ENCODE assay signal across 21 mouse cellular contexts in genomic region chr9:111039966-111040365, GRCm38 (mm10). TPM values are rescaled to one million over a fixed set of nuclear protein-coding genes. Genes with fewer than 3 reads are reported as not detected.
DNase-seq lines count a peak whose midpoint lies in the region; ATAC-seq and TF ChIP-seq lines count a peak whose summit lies in the region.
"Had no signal": no experiment of that assay in that cellular context is flagged by ENCODE, and none has a peak within 500 bp of the region (broad histone marks: within the 10 kb centered on the region; RNA-seq: fewer than 3 reads in every experiment).

No protein-coding gene starts in this region.

- DNase-seq in adrenal gland, adult (ENCODE audit: inconsistent age in 2 of 2, low spot score in 1 of 2): peak; percentile 50 to 74
- no peak for DNase-seq in adrenal gland, postnatal 4 days (ENCODE audit: low spot score in 2 of 2)
- DNase-seq in heart, postnatal 4 days: peak; percentile 52
- no peak for DNase-seq in heart, embryonic 10.5 days (ENCODE audit: low spot score)
- no peak for DNase-seq in liver, postnatal 0 days
- DNase-seq in testis, postnatal 10 days (ENCODE audit: low spot score): peak; percentile 67
- DNase-seq in testis, postnatal 14 days (ENCODE audit: low spot score): no peak
- DNase-seq: cerebellum, postnatal 36 days; heart, adult 11 months; layer of hippocampus, postnatal 36 days; retina, postnatal 1 day; thymus, adult 18-20 months had no signal

- TF ChIP-seq CTCF in liver, postnatal 0 days (IDR thresholded peaks at IDR 0.05; ENCODE audit: low read depth): no peak

- no peak for ATAC-seq in liver, postnatal 0 days
- no peak for ATAC-seq in liver, embryonic 12.5 days
- ATAC-seq: CD4-positive, CD25-positive, alpha-beta regulatory T cell, adult 4 months; forebrain, embryonic 13.5 days had no signal

- TF ChIP-seq EP300 in liver, postnatal 0 days (IDR thresholded peaks at IDR 0.05; ENCODE audit: low read depth): no peak

- no peaks in the 10 kb centered on the region for H3K4me1 ChIP-seq in heart, embryonic 10.5 days
- H3K4me1 ChIP-seq in liver, postnatal 0 days (ENCODE audit: insufficient read depth): 0 out of 2 replicates have a peak, but pooled peaks cover 2% of the 10 kb centered on the region
- H3K4me1 ChIP-seq in liver, embryonic 12.5 days: no peaks in the 10 kb centered on the region
- H3K4me1 ChIP-seq: forebrain, embryonic 13.5 days; heart, embryonic 15.5 days; neural tube, embryonic 12.5 days had no signal

- no peaks in the 10 kb centered on the region for H3K36me3 ChIP-seq in heart, embryonic 10.5 days
- 0 out of 2 replicates have a peak, but pooled peaks cover 4% of the 10 kb centered on the region for H3K36me3 ChIP-seq in liver, postnatal 0 days (replicated peaks; ENCODE audit: insufficient read depth, low read length)
- no peaks in the 10 kb centered on the region for H3K36me3 ChIP-seq in liver, embryonic 12.5 days
- H3K36me3 ChIP-seq: G1E; heart, embryonic 15.5 days; neural tube, embryonic 12.5 days had no signal

- H3K4me2 ChIP-seq in liver, postnatal 0 days (ENCODE audit: low read depth, low read length): no peak overlapping the region
- H3K4me2 ChIP-seq in liver, embryonic 12.5 days: no peak overlapping the region
- H3K4me2 ChIP-seq: forebrain, embryonic 13.5 days; heart, embryonic 15.5 days; midbrain, embryonic 11.5 days; neural tube, embryonic 12.5 days had no signal

- H3K9ac ChIP-seq in liver, postnatal 0 days (replicated peaks): no peak overlapping the region
- no peak overlapping the region for H3K9ac ChIP-seq in liver, embryonic 12.5 days
- H3K9ac ChIP-seq: forebrain, embryonic 13.5 days; heart, embryonic 15.5 days; neural tube, embryonic 12.5 days had no signal

- no peaks in the 10 kb centered on the region for H3K9me3 ChIP-seq in heart, embryonic 10.5 days
- H3K9me3 ChIP-seq in liver, postnatal 0 days (ENCODE audit: low read length): no peaks in the 10 kb centered on the region
- H3K9me3 ChIP-seq in liver, embryonic 12.5 days (replicated peaks): no peaks in the 10 kb centered on the region
- H3K9me3 ChIP-seq: forebrain, embryonic 13.5 days; G1E; heart, embryonic 15.5 days; neural tube, embryonic 12.5 days had no signal

- 65% methylated on average over 4 of the region's 4 CpGs for WGBS in heart, embryonic 10.5 days
- WGBS in liver, postnatal 0 days (ENCODE audit: insufficient replicate concordance): 64% methylated on average over 4 of the region's 4 CpGs
- 62% methylated on average over 4 of the region's 4 CpGs for WGBS in liver, embryonic 12.5 days (ENCODE audit: insufficient replicate concordance)

- no peak overlapping the region for H3K27ac ChIP-seq in heart, embryonic 10.5 days
- H3K27ac ChIP-seq in liver, postnatal 0 days (ENCODE audit: low read depth): 0 out of 2 replicates have a peak overlapping the region, but pooled peaks have one; percentile 11
- H3K27ac ChIP-seq in liver, embryonic 12.5 days: no peak overlapping the region
- H3K27ac ChIP-seq: forebrain, embryonic 13.5 days; heart, embryonic 15.5 days; neural tube, embryonic 12.5 days had no signal

- no peak overlapping the region for H3K4me3 ChIP-seq in heart, embryonic 10.5 days
- no peak overlapping the region for H3K4me3 ChIP-seq in liver, postnatal 0 days (ENCODE audit: low read depth, low read length)
- no peak overlapping the region for H3K4me3 ChIP-seq in liver, embryonic 12.5 days
- H3K4me3 ChIP-seq: forebrain, embryonic 13.5 days; heart, embryonic 15.5 days; neural tube, embryonic 12.5 days had no signal

- no peaks in the 10 kb centered on the region for H3K27me3 ChIP-seq in heart, embryonic 10.5 days (ENCODE audit: insufficient read depth, poor library complexity, severe bottlenecking)
- no peaks in the 10 kb centered on the region for H3K27me3 ChIP-seq in liver, postnatal 0 days (ENCODE audit: insufficient read depth, low read length)
- H3K27me3 ChIP-seq in liver, embryonic 12.5 days (replicated peaks): no peaks in the 10 kb centered on the region; the same call in 1 of the 2 replicates
- H3K27me3 ChIP-seq: forebrain, embryonic 13.5 days; heart, embryonic 15.5 days; neural tube, embryonic 12.5 days had no signal

RNA-seq across cellular contexts. Expression of gene Ccrl2, which starts 17.4 kb away (rescaled TPM):
- total RNA-seq in adrenal gland, postnatal 4 days (2021): 1 to 10 TPM; 4.3 to 4.8 TPM
- 1 to 10 TPM; 5.4 to 6.7 TPM for total RNA-seq in heart, postnatal 4 days (2021)
- polyA plus RNA-seq in heart, embryonic 10.5 days (2016; fragmentation: Nextera tagmentation; extraction: Ambion mirVana): 2.6 and 3.0 TPM in 2 replicates
- 7.4 and 8.4 TPM in 2 replicates for polyA plus RNA-seq in liver, postnatal 0 days (2015; fragmentation: Nextera tagmentation; extraction: Ambion mirVana)
- 12.2 and 13.4 TPM in 2 replicates for polyA plus RNA-seq in liver, embryonic 12.5 days (2016; fragmentation: Nextera tagmentation; extraction: Ambion mirVana)

RNA-seq across cellular contexts. Expression of gene Ltf, which starts 20.9 kb away (rescaled TPM):
- total RNA-seq in adrenal gland, postnatal 4 days (2021): 10 to 100 TPM; 17.6 to 44.5 TPM
- total RNA-seq in heart, postnatal 4 days (2021): 1 to 10 TPM; 2.7 to 3.3 TPM
- polyA plus RNA-seq in heart, embryonic 10.5 days (2016; fragmentation: Nextera tagmentation; extraction: Ambion mirVana): 0.40 TPM in 1 of 2 replicates, not detected in the other
- 235 and 247 TPM in 2 replicates for polyA plus RNA-seq in liver, postnatal 0 days (2015; fragmentation: Nextera tagmentation; extraction: Ambion mirVana)
- 17.0 and 18.7 TPM in 2 replicates for polyA plus RNA-seq in liver, embryonic 12.5 days (2016; fragmentation: Nextera tagmentation; extraction: Ambion mirVana)
- polyA plus RNA-seq: forebrain, embryonic 13.5 days; G1E; hindbrain, embryonic 11.5 days had no signal

RNA-seq across cellular contexts. Expression of gene Rtp3, which starts 49.6 kb away (rescaled TPM):
- total RNA-seq in adrenal gland, postnatal 4 days (2021): 1 to 10 TPM; 2.1 to 7.6 TPM
- 1 to 10 TPM; 1.6 to 1.7 TPM for total RNA-seq in heart, postnatal 4 days (2021)
- 0.15 TPM in 1 of 2 replicates, not detected in the other for polyA plus RNA-seq in heart, embryonic 10.5 days (2016; fragmentation: Nextera tagmentation; extraction: Ambion mirVana)
- polyA plus RNA-seq in liver, postnatal 0 days (2015; fragmentation: Nextera tagmentation; extraction: Ambion mirVana): 11.6 and 14.6 TPM in 2 replicates
- polyA plus RNA-seq in liver, embryonic 12.5 days (2016; fragmentation: Nextera tagmentation; extraction: Ambion mirVana): 6.7 and 8.1 TPM in 2 replicates
- total RNA-seq: monocyte, adult 5-6 weeks had no signal
- polyA plus RNA-seq: CD4-positive, CD25-positive, alpha-beta regulatory T cell, adult 4 months; forebrain, embryonic 13.5 days; G1E; hindbrain, embryonic 11.5 days; neural tube, embryonic 12.5 days had no signal

Comparison
In these comparisons a context has a peak if more than half of its experiments do, and no peak if none do; other contexts are left out.
1. DNase-seq: peak in adrenal gland, adult (2 of 2), heart, postnatal 4 days (single experiment) and testis, postnatal 10 days (single experiment); none in adrenal gland, postnatal 4 days (0 of 2), heart, embryonic 10.5 days (single experiment), liver, postnatal 0 days (single experiment) and testis, postnatal 14 days (single experiment).
2. RNA of gene Ltf, which starts 20.9 kb away (polyA plus RNA-seq): 235 to 247 TPM in liver, postnatal 0 days; 17.0 to 18.7 TPM in liver, embryonic 12.5 days and 0.40 TPM in heart, embryonic 10.5 days; every median in the first group is over 10 times any median in the second.